Mouse (Mus musculus): ENCODE measurements around the gene Grin2b.

DNA sequence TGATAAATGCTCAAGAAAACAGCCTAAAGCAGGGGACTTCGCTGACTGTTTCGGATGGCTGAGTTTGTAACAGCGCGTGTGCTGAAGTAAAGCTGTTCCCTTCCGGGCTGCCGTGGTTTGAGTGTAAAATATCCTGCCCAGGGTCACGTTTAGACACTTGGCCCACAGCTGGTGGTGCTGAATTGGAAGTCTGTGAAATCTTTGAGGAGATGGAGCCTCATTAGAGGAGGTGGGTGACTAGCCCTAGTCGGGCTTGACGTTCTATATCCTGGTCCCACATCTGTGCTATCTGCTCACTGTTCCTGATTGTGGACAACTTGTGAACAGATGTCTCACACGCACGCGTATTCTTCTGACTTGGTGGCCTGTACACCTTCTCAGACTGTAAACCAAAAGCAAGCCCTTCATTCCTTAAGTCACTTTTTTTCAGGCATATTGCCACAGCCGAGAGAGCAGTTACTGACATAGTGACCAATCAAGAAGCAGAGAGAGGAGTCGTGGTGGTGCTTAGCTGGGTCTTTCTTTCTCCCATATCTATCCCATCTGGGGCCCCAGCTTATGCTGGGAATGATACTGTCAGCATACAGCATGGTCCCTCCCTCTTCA, 493.1 kb downstream of the Grin2b start:
- TF ChIP-seq CTCF (IDR thresholded peaks at IDR 0.05; ENCODE audit: control insufficient read depth, insufficient read depth, insufficient read length) (no peak), MYOD1 (IDR thresholded peaks at IDR 0.05; ENCODE audit: control insufficient read depth, insufficient read length, low read depth) (no peak), MAX (IDR thresholded peaks at IDR 0.05) (no peak), MYOG (IDR thresholded peaks at IDR 0.05; ENCODE audit: control insufficient read depth, extremely low read depth, insufficient read length) (no peak)
